Mouse (Mus musculus) forebrain, embryonic 10.5 days (tissue): Measurements from ENCODE around the gene Rgs9. TPM values are rescaled to one million over a fixed set of nuclear protein-coding genes. Genes with fewer than 3 reads are reported as not detected.

ENCODE experiments used
- DNase-seq: peaks from one replicate; pipeline ENCODE4 v3.0.0-alpha.2; 2017; ENCODE audit warnings: low spot score; ENCODE audit errors: extremely low spot score
- H3K27ac ChIP-seq: fragments of 300-500 bp; sonication (generic); 2 replicates; pipeline ENCODE4 v1.5.1; 2016; ENCODE audit warnings: mild to moderate bottlenecking
- H3K27me3 ChIP-seq: fragments of 300-500 bp; sonication (generic); 2 replicates; pipeline ENCODE4 v1.6.1; 2016; ENCODE audit warnings: mild to moderate bottlenecking; ENCODE audit not compliant: poor library complexity, severe bottlenecking
- H3K36me3 ChIP-seq: fragments of 300-500 bp; sonication (generic); replicated peaks from 2 replicates; pipeline ENCODE4 v1.6.1; 2016; ENCODE audit warnings: mild to moderate bottlenecking, moderate library complexity
- H3K4me1 ChIP-seq: fragments of 300-500 bp; sonication (generic); 2 replicates; pipeline ENCODE4 v1.6.1; 2016
- H3K4me3 ChIP-seq: fragments of 300-500 bp; sonication (generic); 2 replicates; pipeline ENCODE4 v1.5.1; 2016; ENCODE audit warnings: mild to moderate bottlenecking, moderate library complexity
- H3K9me3 ChIP-seq: fragments of 300-500 bp; sonication (generic); 2 replicates; pipeline ENCODE4 v1.6.1; 2016; ENCODE audit warnings: mild to moderate bottlenecking, moderate library complexity
- WGBS: fragments of 180-500 bp; shearing (Covaris S2); methylation state at CpG from one replicate; pipeline ENCODE4 v1.1.7; 2016; 5-methylcytosine and 5-hydroxymethylcytosine counted together
- polyA plus RNA-seq: library from polyadenylated mRNA; unstranded; fragments of >200 nt; fragmentation: Nextera tagmentation; extraction: Ambion mirVana; gene quantifications from 2 replicates; pipeline ENCODE4 v1.2.1, GENCODE M21; 2016

Gene Rgs9
- polyA plus RNA-seq, 1 experiment from 2014 or later, result 1.3 TPM

- Histone ChIP-seq H3K4me3 (no peak overlapping the region), H3K27ac (peak overlapping the region; percentile 57; the same call in 1 of the 2 replicates), H3K4me1 (peaks cover 17% of the 10 kb centered on the region), H3K27me3 (no peaks in the 10 kb centered on the region; the same call in 1 of the 2 replicates), H3K9me3 (no peaks in the 10 kb centered on the region), H3K36me3 (no peaks in the 10 kb centered on the region)
- 58% methylated on average over 8 of the region's 8 CpGs for WGBS
- DNase-seq, result peak; percentile 29
Measured at GRCm38 (mm10) chr11:109178788-109179518, 119.0 kb downstream of the Rgs9 start.

- no peak overlapping the region for H3K27ac ChIP-seq
- 92% methylated on average over 8 of the region's 8 CpGs for WGBS
- H3K4me3 ChIP-seq, result no peak overlapping the region
- DNase-seq, result no peak
- H3K4me1 ChIP-seq, result peaks cover 11% of the 10 kb centered on the region
- H3K36me3 ChIP-seq, result no peaks in the 10 kb centered on the region
- peaks cover 5% of the 10 kb centered on the region for H3K9me3 ChIP-seq
- H3K27me3 ChIP-seq, result no peaks in the 10 kb centered on the region; the same call in 1 of the 2 replicates
Measured at GRCm38 (mm10) chr11:109175376-109175969, 122.5 kb downstream of the Rgs9 start.

Other genes starting within 250 kb of the Rgs9 start
- not detected in 2 replicates for gene E030025P04Rik, start 153.8 kb downstream of the Rgs9 start, polyA plus RNA-seq
- 16.8 and 18.3 TPM in 2 replicates for gene Gna13, start 64.7 kb upstream of the Rgs9 start, polyA plus RNA-seq
- gene 9930022D16Rik, start 115.8 kb upstream of the Rgs9 start, polyA plus RNA-seq, result not detected in 2 replicates
- 41.9 and 44.4 TPM in 2 replicates for gene Amz2, start 127.8 kb upstream of the Rgs9 start, polyA plus RNA-seq
- 2.2 and 2.8 TPM in 2 replicates for gene Arsg, start 175.2 kb upstream of the Rgs9 start, polyA plus RNA-seq
- 6.5 and 6.8 TPM in 2 replicates for gene Slc16a6, start 175.5 kb upstream of the Rgs9 start, polyA plus RNA-seq